Mouse (Mus musculus): ENCODE data around the gene Hoxa2. TPM values are rescaled to one million over a fixed set of nuclear protein-coding genes. Genes with fewer than 3 reads are reported as not detected.

Hoxa2 gene
- total and polyA plus RNA-seq, 3 experiments, result not detected

- peaks cover 10% of the 10 kb centered on the region; the same call in 1 of the 2 replicates for H3K27me3 ChIP-seq (ENCODE audit: insufficient read depth, low read length)
- H3K9me3 ChIP-seq (replicated peaks), result peaks cover 13% of the 10 kb centered on the region
- H3K4me1 ChIP-seq (ENCODE audit: insufficient read depth, low read depth, low read length), result no peaks in the 10 kb centered on the region
- TF ChIP-seq POLR2AphosphoS5 (IDR thresholded peaks at IDR 0.05; ENCODE audit: insufficient replicate concordance, low read depth, low read length) (no peak), TAL1 (conservative IDR thresholded peaks at IDR 0.05; ENCODE audit: low read depth, low read length) (no peak), GATA2 (IDR thresholded peaks at IDR 0.05; ENCODE audit: borderline replicate concordance, low read depth, low read length) (no peak), CTCF (IDR thresholded peaks at IDR 0.05; ENCODE audit: low read depth, low read length) (no peak), GATA1 (IDR thresholded peaks at IDR 0.05; ENCODE audit: borderline replicate concordance, low read length) (no peak)
- DNase-seq (ENCODE audit: low spot score) (no peak), ATAC-seq (ENCODE audit: extremely low read depth, insufficient number of reproducible peaks, low FRiP score, poor library complexity, severe bottlenecking) (no peak)
- no peaks in the 10 kb centered on the region for H3K36me3 ChIP-seq (replicated peaks)
- no peak overlapping the region for H3K4me3 ChIP-seq (ENCODE audit: low read depth, low read length)
These were observed 38.4 kb upstream of the Hoxa2 start for GRCm38 (mm10) chr6:52203121-52203370.

DNA sequence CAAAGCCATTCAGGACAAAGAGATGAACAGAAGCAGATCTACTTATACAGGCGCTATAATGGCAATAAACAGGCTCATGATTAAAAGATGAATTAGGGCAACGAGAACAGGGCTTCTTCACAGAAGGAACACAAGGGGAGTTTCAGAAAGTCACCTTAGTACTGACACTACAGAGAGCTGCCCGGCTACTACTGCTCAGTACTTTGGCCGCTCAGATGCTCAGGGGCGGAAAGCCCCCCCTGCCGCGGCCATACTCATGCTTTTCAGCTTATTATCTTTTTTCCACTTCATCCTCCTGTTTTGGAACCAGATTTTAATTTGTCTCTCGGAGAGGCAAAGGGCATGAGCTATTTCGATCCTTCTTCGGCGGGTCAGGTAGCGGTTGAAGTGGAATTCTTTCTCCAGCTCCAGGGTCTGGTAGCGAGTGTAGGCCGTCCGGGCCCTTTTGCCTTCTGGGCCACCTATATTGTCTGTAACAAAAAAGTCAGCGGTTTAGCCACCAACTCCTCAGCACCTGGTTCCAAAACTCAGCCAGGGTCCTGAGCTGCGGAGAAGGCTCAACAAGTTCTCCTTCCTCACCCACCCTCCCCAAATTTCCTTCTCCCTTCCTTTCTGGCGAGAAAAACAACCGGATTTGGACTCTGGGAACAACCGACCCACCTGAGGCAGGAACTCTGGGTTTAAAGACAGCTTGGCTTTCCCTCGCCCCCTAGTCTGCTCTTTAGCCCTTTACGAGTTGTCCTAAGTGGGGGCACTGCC is 37.9 kb upstream of the Hoxa2 start:
- TF ChIP-seq TAL1 (conservative IDR thresholded peaks at IDR 0.05; ENCODE audit: low read depth, low read length) (no peak), CTCF (IDR thresholded peaks at IDR 0.05; ENCODE audit: low read depth, low read length) (no peak), GATA1 (IDR thresholded peaks at IDR 0.05; ENCODE audit: borderline replicate concordance, low read length) (no peak), GATA2 (IDR thresholded peaks at IDR 0.05; ENCODE audit: borderline replicate concordance, low read depth, low read length) (no peak), POLR2AphosphoS5 (IDR thresholded peaks at IDR 0.05; ENCODE audit: insufficient replicate concordance, low read depth, low read length) (no peak)
- H3K4me1 ChIP-seq (ENCODE audit: insufficient read depth, low read depth, low read length), result no peaks in the 10 kb centered on the region
- ATAC-seq (ENCODE audit: extremely low read depth, insufficient number of reproducible peaks, low FRiP score, poor library complexity, severe bottlenecking), result no peak
- H3K27me3 ChIP-seq (ENCODE audit: insufficient read depth, low read length), result peaks cover 10% of the 10 kb centered on the region; the same call in 1 of the 2 replicates
- H3K36me3 ChIP-seq (replicated peaks), result no peaks in the 10 kb centered on the region
- DNase-seq (ENCODE audit: low spot score), result no peak
- peaks cover 13% of the 10 kb centered on the region for H3K9me3 ChIP-seq (replicated peaks)
- no peak overlapping the region for H3K4me3 ChIP-seq (ENCODE audit: low read depth, low read length)

DNA sequence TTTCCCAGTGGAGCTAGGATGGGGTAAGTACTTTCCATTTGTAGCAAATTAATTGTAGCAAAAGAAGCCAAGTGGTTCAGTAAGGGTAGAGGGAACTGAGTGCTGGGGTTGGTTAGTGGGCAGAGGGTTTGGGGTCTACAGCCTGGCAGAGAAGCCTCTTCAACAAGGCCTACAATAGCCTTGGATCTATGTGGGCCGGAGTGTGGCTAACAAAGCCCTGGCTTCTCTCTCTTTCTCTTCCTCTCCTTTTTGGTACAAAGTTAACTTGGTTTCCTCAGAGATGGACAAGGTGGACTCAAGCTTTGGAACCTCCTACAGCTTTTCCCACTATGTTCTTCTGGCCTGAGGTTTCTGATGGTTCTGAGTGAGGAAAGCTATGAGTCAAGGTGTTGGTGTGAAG is 36.6 kb upstream of the Hoxa2 start:
- TF ChIP-seq CTCF (IDR thresholded peaks at IDR 0.05; ENCODE audit: low read depth, low read length) (no peak), POLR2AphosphoS5 (IDR thresholded peaks at IDR 0.05; ENCODE audit: insufficient replicate concordance, low read depth, low read length) (no peak), GATA1 (IDR thresholded peaks at IDR 0.05; ENCODE audit: borderline replicate concordance, low read length) (no peak), TAL1 (conservative IDR thresholded peaks at IDR 0.05; ENCODE audit: low read depth, low read length) (no peak), GATA2 (IDR thresholded peaks at IDR 0.05; ENCODE audit: borderline replicate concordance, low read depth, low read length) (no peak)
- ATAC-seq (ENCODE audit: extremely low read depth, insufficient number of reproducible peaks, low FRiP score, poor library complexity, severe bottlenecking) (no peak), DNase-seq (ENCODE audit: low spot score) (no peak)
- no peaks in the 10 kb centered on the region for H3K36me3 ChIP-seq (replicated peaks)
- no peaks in the 10 kb centered on the region for H3K4me1 ChIP-seq (ENCODE audit: insufficient read depth, low read depth, low read length)
- H3K27me3 ChIP-seq (ENCODE audit: insufficient read depth, low read length), result peaks cover 10% of the 10 kb centered on the region; the same call in 1 of the 2 replicates
- H3K9me3 ChIP-seq (replicated peaks), result peaks cover 13% of the 10 kb centered on the region
- no peak overlapping the region for H3K4me3 ChIP-seq (ENCODE audit: low read depth, low read length)

DNA sequence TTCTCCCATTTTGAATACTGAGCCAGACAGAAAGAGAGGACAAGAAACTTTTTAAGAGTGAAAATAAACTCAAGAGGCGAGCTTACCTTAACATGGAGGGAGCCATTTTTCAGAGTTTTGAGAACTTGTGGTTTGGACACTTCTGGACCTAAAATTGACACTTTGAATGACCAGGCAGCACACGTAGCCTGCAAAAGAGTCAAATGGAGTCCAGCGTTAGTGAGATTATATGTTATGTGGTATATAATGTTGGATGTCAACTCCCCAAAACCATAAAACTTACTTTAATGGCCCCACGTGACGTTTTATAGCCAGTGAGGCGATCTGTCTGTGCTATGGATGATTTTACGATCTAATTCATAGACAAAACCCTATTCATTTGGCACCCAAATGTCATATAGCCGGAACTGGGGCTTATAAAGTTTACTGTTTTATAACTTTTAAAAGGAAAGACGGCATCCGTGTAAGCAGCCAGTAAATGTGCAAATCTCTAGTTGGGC is 36.2 kb upstream of the Hoxa2 start:
- ATAC-seq (ENCODE audit: extremely low read depth, insufficient number of reproducible peaks, low FRiP score, poor library complexity, severe bottlenecking), result no peak

GRCm38 (mm10) chr6:52200073-52200750 is 35.6 kb upstream of the Hoxa2 start:
- TF ChIP-seq CTCF (IDR thresholded peaks at IDR 0.05; ENCODE audit: low read depth, low read length) (no peak), GATA2 (IDR thresholded peaks at IDR 0.05; ENCODE audit: borderline replicate concordance, low read depth, low read length) (no peak), POLR2AphosphoS5 (IDR thresholded peaks at IDR 0.05; ENCODE audit: insufficient replicate concordance, low read depth, low read length) (no peak), GATA1 (IDR thresholded peaks at IDR 0.05; ENCODE audit: borderline replicate concordance, low read length) (no peak), TAL1 (conservative IDR thresholded peaks at IDR 0.05; ENCODE audit: low read depth, low read length) (no peak)
- H3K9me3 ChIP-seq (replicated peaks), result peaks cover 11% of the 10 kb centered on the region
- H3K4me1 ChIP-seq (ENCODE audit: insufficient read depth, low read depth, low read length), result no peaks in the 10 kb centered on the region
- H3K4me3 ChIP-seq (ENCODE audit: low read depth, low read length), result no peak overlapping the region
- peaks cover 10% of the 10 kb centered on the region; the same call in 1 of the 2 replicates for H3K27me3 ChIP-seq (ENCODE audit: insufficient read depth, low read length)
- no peak for ATAC-seq (ENCODE audit: extremely low read depth, insufficient number of reproducible peaks, low FRiP score, poor library complexity, severe bottlenecking)
- no peak for DNase-seq (ENCODE audit: low spot score)
- H3K36me3 ChIP-seq (replicated peaks), result no peaks in the 10 kb centered on the region

More for the DNA sequence above, 36.2 kb upstream of the Hoxa2 start:
- no peak for DNase-seq (ENCODE audit: low spot score)
- no peak overlapping the region for H3K4me3 ChIP-seq (ENCODE audit: low read depth, low read length)
- no peaks in the 10 kb centered on the region for H3K4me1 ChIP-seq (ENCODE audit: insufficient read depth, low read depth, low read length)
- no peak for TF ChIP-seq GATA2 (IDR thresholded peaks at IDR 0.05; ENCODE audit: borderline replicate concordance, low read depth, low read length)
- TF ChIP-seq TAL1 (conservative IDR thresholded peaks at IDR 0.05; ENCODE audit: low read depth, low read length), result no peak
- no peak for TF ChIP-seq GATA1 (IDR thresholded peaks at IDR 0.05; ENCODE audit: borderline replicate concordance, low read length)
- no peak for TF ChIP-seq POLR2AphosphoS5 (IDR thresholded peaks at IDR 0.05; ENCODE audit: insufficient replicate concordance, low read depth, low read length)
- no peak for TF ChIP-seq CTCF (IDR thresholded peaks at IDR 0.05; ENCODE audit: low read depth, low read length)
- H3K9me3 ChIP-seq (replicated peaks), result peaks cover 11% of the 10 kb centered on the region
- peaks cover 10% of the 10 kb centered on the region; the same call in 1 of the 2 replicates for H3K27me3 ChIP-seq (ENCODE audit: insufficient read depth, low read length)
- H3K36me3 ChIP-seq (replicated peaks), result no peaks in the 10 kb centered on the region

- Histone ChIP-seq H3K9me3 (replicated peaks) (0 out of 2 replicates have a peak, but pooled peaks cover under 1% of the 10 kb centered on the region), H3K4me1 (ENCODE audit: insufficient read depth, low read depth, low read length) (no peaks in the 10 kb centered on the region), H3K27me3 (ENCODE audit: insufficient read depth, low read length) (no peaks in the 10 kb centered on the region), H3K4me3 (ENCODE audit: low read depth, low read length) (no peak overlapping the region), H3K36me3 (replicated peaks) (no peaks in the 10 kb centered on the region)
- ATAC-seq (ENCODE audit: extremely low read depth, insufficient number of reproducible peaks, low FRiP score, poor library complexity, severe bottlenecking), result no peak
- no peak for DNase-seq (ENCODE audit: low spot score)
- TF ChIP-seq GATA1 (IDR thresholded peaks at IDR 0.05; ENCODE audit: borderline replicate concordance, low read length) (no peak), TAL1 (conservative IDR thresholded peaks at IDR 0.05; ENCODE audit: low read depth, low read length) (no peak), POLR2AphosphoS5 (IDR thresholded peaks at IDR 0.05; ENCODE audit: insufficient replicate concordance, low read depth, low read length) (no peak), GATA2 (IDR thresholded peaks at IDR 0.05; ENCODE audit: borderline replicate concordance, low read depth, low read length) (no peak), CTCF (IDR thresholded peaks at IDR 0.05; ENCODE audit: low read depth, low read length) (no peak)
These were observed 32.6 kb upstream of the Hoxa2 start for GRCm38 (mm10) chr6:52197271-52197670.

Data from G1E (cell line).